Mouse (Mus musculus) embryonic facial prominence, embryonic 14.5 days (tissue): ENCODE results near the gene Kcng4. TPM values are rescaled to one million over a fixed set of nuclear protein-coding genes. Genes with fewer than 3 reads are reported as not detected.
A peak's percentile ranks its signal among the peaks of the same experiment; 100 is the strongest.

ENCODE experiments used
- ATAC-seq: fragments of 200-750 bp; cut with Nextera tagmentation; 2 replicates; pipeline ENCODE4 v1.8.0; 2017; ENCODE audit warnings: low read depth, moderate number of reproducible peaks, moderate TSS enrichment
- DNase-seq: peaks from one replicate; pipeline ENCODE4 v3.0.0-alpha.2; 2015; ENCODE audit warnings: low spot score
- H3K27ac ChIP-seq: fragments of 300-500 bp; sonication (generic); replicated peaks from 2 replicates; pipeline ENCODE4 v1.5.1; 2014; ENCODE audit warnings: low read depth, mild to moderate bottlenecking, low read length, moderate library complexity
- H3K27me3 ChIP-seq: fragments of 300-500 bp; sonication (generic); replicated peaks from 2 replicates; pipeline ENCODE4 v1.6.1; 2014; ENCODE audit warnings: low read length; ENCODE audit not compliant: control insufficient read depth, insufficient read depth
- H3K36me3 ChIP-seq: fragments of 300-500 bp; sonication (generic); 2 replicates; pipeline ENCODE4 v1.6.1; 2014; ENCODE audit warnings: low read length, mixed read lengths; ENCODE audit not compliant: control insufficient read depth, insufficient read depth
- H3K4me1 ChIP-seq: fragments of 300-500 bp; sonication (generic); 2 replicates; pipeline ENCODE4 v1.6.1; 2014; ENCODE audit warnings: antibody characterized with exemption, low read length; ENCODE audit not compliant: control insufficient read depth, insufficient read depth
- H3K4me2 ChIP-seq: fragments of 300-500 bp; sonication (generic); 2 replicates; pipeline ENCODE4 v1.6.1; 2014; ENCODE audit warnings: low read depth, mild to moderate bottlenecking, low read length, moderate library complexity, mixed read lengths
- H3K4me3 ChIP-seq: fragments of 300-500 bp; sonication (generic); 2 replicates; pipeline ENCODE4 v1.5.1; 2014; ENCODE audit warnings: low read depth, mild to moderate bottlenecking, low read length
- H3K9ac ChIP-seq: fragments of 300-500 bp; sonication (generic); 2 replicates; pipeline ENCODE4 v1.6.1; 2014; ENCODE audit warnings: low read depth, mild to moderate bottlenecking, low read length, moderate library complexity, mixed read lengths
- H3K9me3 ChIP-seq: fragments of 300-500 bp; sonication (generic); 2 replicates; pipeline ENCODE4 v1.6.1; 2016; ENCODE audit warnings: low read length; ENCODE audit not compliant: control insufficient read depth
- WGBS: fragments of 180-500 bp; shearing (Covaris S2); extraction: QIAGEN DNeasy Blood & Tissue Kit; methylation state at CpG from one replicate; pipeline ENCODE4 v1.1.7; 2014; 5-methylcytosine and 5-hydroxymethylcytosine counted together
- polyA plus RNA-seq: library from polyadenylated mRNA; unstranded; fragments of >200 nt; fragmentation: Nextera tagmentation; extraction: Ambion mirVana; gene quantifications from 2 replicates; pipeline ENCODE4 v1.2.1, GENCODE M21; 2014

Kcng4 gene
- polyA plus RNA-seq, 1 experiment from 2014 or later, result 0.28 TPM

DNA sequence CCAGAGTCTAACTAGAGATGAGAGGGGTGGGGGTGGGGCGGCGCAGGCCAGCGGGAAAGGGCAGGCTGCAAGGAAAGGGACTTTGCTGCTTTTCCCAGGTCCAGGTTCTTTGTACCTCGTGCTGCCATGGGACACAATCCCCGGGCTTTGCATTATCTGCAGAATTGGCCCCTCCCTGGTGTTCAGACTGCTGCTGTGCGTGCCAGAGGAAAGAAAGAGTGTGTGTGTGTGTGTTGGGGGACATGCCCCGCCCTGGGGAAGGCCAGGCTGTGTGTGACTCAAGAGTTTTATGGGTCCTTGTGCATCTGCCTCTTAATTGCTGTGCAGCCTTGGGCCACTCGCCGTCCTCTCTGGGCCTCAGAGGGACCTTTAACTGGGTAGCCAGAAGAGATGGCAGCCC, 33.0 kb upstream of the Kcng4 start:
- ATAC-seq (no peak), DNase-seq (no peak)
- no peak overlapping the region for H3K4me2 ChIP-seq
- no peak overlapping the region for H3K27ac ChIP-seq
- no peaks in the 10 kb centered on the region for H3K36me3 ChIP-seq
- no peaks in the 10 kb centered on the region for H3K9me3 ChIP-seq
- no peaks in the 10 kb centered on the region for H3K4me1 ChIP-seq
- 0 out of 2 replicates have a peak, but pooled peaks cover 3% of the 10 kb centered on the region for H3K27me3 ChIP-seq
- WGBS, result 70% methylated on average over 9 of the region's 9 CpGs
- H3K9ac ChIP-seq, result no peak overlapping the region
- H3K4me3 ChIP-seq, result no peak overlapping the region

DNA sequence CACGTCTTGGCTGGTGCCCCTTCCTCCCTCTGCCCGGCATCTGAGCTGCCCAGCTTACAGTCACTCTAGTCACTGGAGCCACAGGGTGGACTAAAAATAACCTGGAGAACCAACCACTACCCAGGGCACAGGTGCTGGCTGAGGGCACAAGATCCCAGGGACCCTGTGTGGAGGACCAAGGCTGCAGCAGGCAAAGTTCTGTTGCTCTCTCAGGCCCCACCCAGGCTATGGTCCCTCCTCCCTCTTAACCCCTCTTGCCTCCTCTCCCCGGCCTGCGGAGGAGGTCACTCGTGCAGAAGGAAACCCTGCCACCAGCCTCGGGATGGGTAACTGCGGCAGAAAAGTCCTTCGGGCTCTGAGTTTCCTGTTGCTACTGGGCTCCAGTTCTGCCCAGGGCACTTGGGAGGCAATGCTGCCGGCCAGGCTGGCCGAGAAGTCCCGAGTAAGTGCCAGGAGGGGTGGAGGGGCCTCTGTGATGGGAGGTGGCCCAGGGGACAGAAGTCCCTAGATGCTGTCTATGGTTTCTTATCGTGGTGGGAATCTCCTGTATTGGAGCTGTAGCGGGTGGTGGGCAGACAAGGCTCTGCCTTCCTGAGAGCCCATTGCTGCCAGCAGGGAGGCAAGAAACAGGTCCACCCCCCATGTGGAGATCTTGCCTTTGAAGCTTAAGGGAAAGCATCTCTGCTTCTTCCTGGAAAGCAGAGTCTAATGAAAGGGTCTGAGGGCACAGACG, 30.9 kb upstream of the Kcng4 start, which contains the start of gene Wfdc1:
Wfdc1 (plus strand) TSS at position 147 of the 733 bp plus-strand sequence.
- Histone ChIP-seq H3K36me3 (no peaks in the 10 kb centered on the region), H3K9me3 (no peaks in the 10 kb centered on the region), H3K27ac (no peak within 1 kb of the TSS), H3K4me2 (no peak within 1 kb of the TSS), H3K4me3 (no peak within 1 kb of the TSS), H3K9ac (peak within 1 kb of the TSS; percentile 45; the same call in 1 of the 2 replicates), H3K27me3 (0 out of 2 replicates have a peak, but pooled peaks cover 3% of the 10 kb centered on the region), H3K4me1 (0 out of 2 replicates have a peak, but pooled peaks cover under 1% of the 10 kb centered on the region)
- ATAC-seq (no peak; the same call in 1 of the 2 replicates), DNase-seq (no peak)
- 15% methylated on average over 14 of the region's 14 CpGs for WGBS

DNA sequence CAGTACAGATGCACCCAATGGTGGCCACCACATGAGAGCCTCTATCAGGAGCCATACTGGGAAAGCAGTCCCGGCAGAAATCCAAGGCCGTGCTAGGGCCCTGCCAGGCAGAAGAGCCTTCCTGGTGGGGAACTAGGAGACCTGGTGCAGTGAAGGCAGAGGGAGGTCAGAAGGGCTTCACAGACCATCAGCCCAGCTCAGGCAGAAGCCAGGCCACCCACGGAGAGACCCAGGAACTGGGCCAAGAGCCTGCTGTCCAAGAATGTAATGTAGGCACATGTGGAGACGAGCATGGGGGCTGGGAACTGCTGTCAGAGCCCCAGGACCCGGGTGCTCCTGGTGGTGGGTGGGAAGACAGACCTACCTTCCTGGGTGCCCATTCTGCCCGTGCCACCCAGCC, 29.8 kb upstream of the Kcng4 start:
- Histone ChIP-seq H3K4me3 (no peak overlapping the region), H3K9ac (no peak overlapping the region), H3K36me3 (no peaks in the 10 kb centered on the region), H3K27me3 (0 out of 2 replicates have a peak, but pooled peaks cover 3% of the 10 kb centered on the region), H3K9me3 (no peaks in the 10 kb centered on the region), H3K4me1 (0 out of 2 replicates have a peak, but pooled peaks cover 5% of the 10 kb centered on the region), H3K27ac (no peak overlapping the region), H3K4me2 (no peak overlapping the region)
- DNase-seq, result no peak
- WGBS, result 71% methylated on average over 4 of the region's 6 CpGs
- ATAC-seq, result no peak

DNA sequence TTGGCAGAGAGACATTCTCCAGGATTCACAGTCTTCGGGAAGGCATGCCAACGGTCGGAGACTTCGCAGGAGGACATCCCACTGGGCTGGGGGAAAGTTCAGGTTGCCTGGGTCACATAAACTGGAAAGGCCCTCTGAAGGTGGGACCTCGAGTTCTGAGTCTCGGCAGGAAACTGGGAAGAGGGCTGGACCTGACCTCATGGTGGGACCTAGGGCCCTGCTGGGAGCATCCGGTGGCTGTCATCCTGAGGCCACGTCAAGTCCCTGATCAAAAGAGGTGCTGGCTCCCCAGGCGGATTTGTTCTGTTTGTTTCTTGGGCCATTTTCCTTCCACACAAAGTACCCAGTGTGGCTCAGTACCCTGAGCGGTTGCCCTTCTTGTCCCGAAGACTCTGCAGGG, 28.0 kb upstream of the Kcng4 start:
- H3K36me3 ChIP-seq, result no peaks in the 10 kb centered on the region
- 0 out of 2 replicates have a peak, but pooled peaks cover 5% of the 10 kb centered on the region for H3K4me1 ChIP-seq
- H3K27me3 ChIP-seq, result 0 out of 2 replicates have a peak, but pooled peaks cover 3% of the 10 kb centered on the region
- H3K27ac ChIP-seq, result no peak overlapping the region
- ATAC-seq (no peak), DNase-seq (no peak)
- H3K9me3 ChIP-seq, result no peaks in the 10 kb centered on the region
- WGBS, result 41% methylated on average over 11 of the region's 11 CpGs
- no peak overlapping the region for H3K4me3 ChIP-seq
- H3K4me2 ChIP-seq, result no peak overlapping the region
- no peak overlapping the region for H3K9ac ChIP-seq

DNA sequence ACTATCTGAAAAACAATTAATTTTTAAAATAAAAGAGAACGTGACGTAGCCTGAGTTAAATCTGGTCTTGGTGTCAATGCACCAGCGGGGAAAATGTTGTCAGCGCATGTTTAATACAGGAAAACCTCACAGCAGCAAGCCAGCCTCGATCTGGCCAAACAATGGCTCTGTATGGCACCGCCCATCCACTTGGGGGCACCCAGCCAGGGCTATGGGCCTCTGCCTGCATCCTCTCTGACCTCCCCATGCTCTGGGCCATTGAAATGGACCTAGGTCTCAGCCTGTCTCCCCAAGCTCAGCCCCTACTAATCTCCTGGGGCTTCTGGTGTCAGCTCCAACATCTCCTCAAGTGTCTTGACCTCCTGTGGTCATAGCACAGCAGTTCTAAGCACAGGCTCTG, 26.4 kb upstream of the Kcng4 start:
- ATAC-seq (no peak), DNase-seq (no peak)
- Histone ChIP-seq H3K9me3 (no peaks in the 10 kb centered on the region), H3K4me2 (no peak overlapping the region), H3K27ac (no peak overlapping the region), H3K36me3 (no peaks in the 10 kb centered on the region), H3K4me3 (no peak overlapping the region), H3K9ac (no peak overlapping the region), H3K27me3 (0 out of 2 replicates have a peak, but pooled peaks cover 3% of the 10 kb centered on the region), H3K4me1 (0 out of 2 replicates have a peak, but pooled peaks cover 5% of the 10 kb centered on the region)
- 65% methylated on average over 6 of the region's 6 CpGs for WGBS

DNA sequence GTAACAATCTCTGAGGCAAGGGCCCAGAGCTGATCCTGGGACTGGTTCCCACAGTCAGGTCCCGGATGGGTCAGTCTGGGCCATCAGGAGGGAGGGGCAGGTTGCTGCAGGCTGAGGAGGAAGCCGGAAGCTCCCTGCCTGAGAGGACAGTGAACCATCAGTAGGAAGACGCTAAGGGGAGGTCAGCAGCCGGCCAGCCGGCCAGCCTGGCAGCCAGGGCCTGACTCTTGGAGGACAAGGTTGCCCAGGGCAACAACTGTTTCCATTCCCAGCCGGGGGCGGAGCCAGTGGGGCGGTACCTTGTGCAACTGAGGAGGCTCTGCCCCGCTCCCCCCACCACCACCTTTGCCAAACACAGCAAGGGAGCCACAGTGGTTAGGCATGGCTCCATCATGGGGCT, 25.6 kb upstream of the Kcng4 start:
- Histone ChIP-seq H3K9ac (no peak overlapping the region; the same call in 1 of the 2 replicates), H3K36me3 (no peaks in the 10 kb centered on the region), H3K9me3 (no peaks in the 10 kb centered on the region), H3K27ac (no peak overlapping the region), H3K4me2 (no peak overlapping the region), H3K27me3 (no peaks in the 10 kb centered on the region), H3K4me1 (0 out of 2 replicates have a peak, but pooled peaks cover 5% of the 10 kb centered on the region), H3K4me3 (no peak overlapping the region)
- ATAC-seq, result peak; percentile 71; the same call in 1 of the 2 replicates
- DNase-seq, result peak; percentile 61
- WGBS, result 2% methylated on average over 6 of the region's 9 CpGs

DNA sequence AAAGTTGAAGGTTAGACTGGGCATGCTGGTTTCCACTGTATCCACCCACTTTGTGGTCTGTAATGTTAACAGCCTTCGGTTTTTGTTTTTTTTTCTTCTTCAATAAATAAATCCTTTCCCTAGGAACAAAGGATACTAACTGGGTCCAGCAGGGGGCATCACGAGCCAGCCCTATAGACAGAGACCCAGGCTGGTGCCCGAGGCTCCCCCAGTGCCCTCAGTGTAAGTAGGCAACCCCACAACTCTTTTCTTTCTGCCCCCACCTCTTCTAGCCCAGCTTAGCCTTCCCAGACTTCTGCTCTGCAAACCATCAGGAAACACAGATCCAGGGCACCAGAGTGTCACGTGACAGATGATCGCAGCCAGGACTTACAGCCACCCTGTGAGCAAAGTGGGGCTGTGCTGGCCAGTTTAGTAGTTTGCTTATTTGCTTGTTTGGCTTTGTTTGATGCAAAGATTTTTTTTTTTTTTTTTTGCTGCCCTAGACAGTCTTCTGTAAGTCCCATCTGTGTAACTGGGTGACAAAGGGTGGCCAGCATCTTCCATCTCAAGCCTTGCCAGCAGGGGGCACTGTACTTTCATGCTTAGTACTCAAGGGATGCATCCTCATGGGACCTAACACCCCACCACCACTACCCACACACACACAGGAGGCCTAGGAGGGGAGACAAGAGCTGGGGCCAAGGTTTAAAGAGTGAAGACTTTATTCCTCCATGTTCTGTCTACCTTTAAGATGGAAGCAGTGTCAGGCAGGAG, 21.4 kb upstream of the Kcng4 start:
- H3K4me1 ChIP-seq, result 0 out of 2 replicates have a peak, but pooled peaks cover 5% of the 10 kb centered on the region
- no peaks in the 10 kb centered on the region for H3K27me3 ChIP-seq
- no peak overlapping the region for H3K4me2 ChIP-seq
- ATAC-seq (no peak), DNase-seq (no peak)
- no peak overlapping the region for H3K27ac ChIP-seq
- no peaks in the 10 kb centered on the region for H3K36me3 ChIP-seq
- no peak overlapping the region for H3K9ac ChIP-seq
- no peak overlapping the region for H3K4me3 ChIP-seq
- H3K9me3 ChIP-seq, result no peaks in the 10 kb centered on the region
- whole genome bisulfite sequencing, result 44% methylated on average over 5 of the region's 5 CpGs

DNA sequence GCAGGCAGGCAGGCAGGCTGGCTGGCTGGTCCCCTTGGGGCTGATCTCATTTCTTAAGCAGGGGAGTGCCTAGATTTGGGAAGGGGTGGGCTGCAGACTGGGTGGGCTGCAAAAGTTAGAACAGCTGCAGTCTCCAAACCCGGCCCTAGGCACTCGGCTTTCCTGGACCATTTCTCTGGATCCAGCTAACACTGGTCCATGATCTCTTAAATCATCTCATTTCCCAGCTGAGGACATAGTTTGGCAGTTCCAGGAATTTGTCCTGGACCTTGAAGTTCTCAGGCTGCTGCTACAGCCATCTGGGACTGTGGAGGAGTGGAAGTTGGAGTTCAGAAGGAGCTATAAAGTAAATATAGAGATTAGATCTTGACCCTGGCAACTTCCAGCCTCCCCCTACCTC, 15.8 kb upstream of the Kcng4 start:
- H3K36me3 ChIP-seq, result no peaks in the 10 kb centered on the region
- H3K27me3 ChIP-seq, result no peaks in the 10 kb centered on the region
- H3K4me2 ChIP-seq, result no peak overlapping the region
- peak; percentile 55 for ATAC-seq
- H3K9me3 ChIP-seq, result no peaks in the 10 kb centered on the region
- no peaks in the 10 kb centered on the region; the same call in 1 of the 2 replicates for H3K4me1 ChIP-seq
- H3K9ac ChIP-seq, result no peak overlapping the region
- no peak overlapping the region for H3K27ac ChIP-seq
- 44% methylated on average over 2 of the region's 2 CpGs for WGBS
- no peak overlapping the region for H3K4me3 ChIP-seq
- DNase-seq, result peak; percentile 36
